Mouse (Mus musculus): ENCODE measurements around the gene Ppcdc. TPM values are rescaled to one million over a fixed set of nuclear protein-coding genes. Genes with fewer than 3 reads are reported as not detected.
"Not testable (repeated sequence)": the region's sequence is repeated elsewhere in the genome, so short reads cannot be mapped to it uniquely, and the experiment has no call there.

The Ppcdc gene
- total RNA-seq, 2 experiments from 2014 or later = 1.3 to 4.3 TPM

DNA sequence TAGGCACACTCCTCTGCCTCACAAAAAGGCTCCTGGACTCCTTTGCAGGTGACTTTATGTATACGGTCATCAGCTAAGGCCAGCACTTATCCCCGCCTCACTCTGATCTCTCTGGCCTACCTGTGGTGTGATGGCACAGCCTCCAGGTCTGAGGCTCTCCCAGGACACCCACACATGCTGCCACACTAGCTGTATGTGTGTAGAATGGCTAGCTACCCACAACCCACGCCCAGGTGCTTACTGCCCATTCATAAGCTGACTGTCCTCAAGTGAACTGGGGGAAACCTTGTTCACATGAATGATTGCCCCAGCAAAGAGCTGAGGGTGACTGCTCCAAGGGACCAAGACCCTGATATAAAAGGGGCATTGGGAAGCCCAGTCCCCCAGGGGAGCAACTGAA, 7.4 kb downstream of the Ppcdc start:
- ATAC-seq (replicated peaks; ENCODE audit: low FRiP score, poor library complexity, severe bottlenecking) = no peak

DNA sequence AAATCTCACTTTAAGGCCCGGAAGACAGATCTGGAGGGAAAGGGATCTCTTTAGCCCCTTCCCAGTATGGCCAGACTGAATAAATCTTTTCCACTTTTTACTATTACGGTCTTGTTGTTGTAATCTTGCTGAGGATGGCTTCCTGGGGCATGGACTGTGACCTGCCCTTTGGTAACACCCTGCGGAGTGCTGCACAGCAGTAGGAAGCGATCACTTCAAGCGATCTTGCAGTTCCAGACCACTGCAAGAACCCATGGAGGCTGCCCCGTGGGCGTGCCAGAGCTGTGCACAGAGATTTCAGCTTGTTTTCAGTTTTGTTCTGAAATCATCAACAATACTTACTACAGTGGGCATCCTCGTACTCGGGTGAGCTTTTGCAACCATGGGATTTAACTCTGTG, 8.7 kb downstream of the Ppcdc start:
- no peak for ATAC-seq (replicated peaks; ENCODE audit: low FRiP score, poor library complexity, severe bottlenecking)

DNA sequence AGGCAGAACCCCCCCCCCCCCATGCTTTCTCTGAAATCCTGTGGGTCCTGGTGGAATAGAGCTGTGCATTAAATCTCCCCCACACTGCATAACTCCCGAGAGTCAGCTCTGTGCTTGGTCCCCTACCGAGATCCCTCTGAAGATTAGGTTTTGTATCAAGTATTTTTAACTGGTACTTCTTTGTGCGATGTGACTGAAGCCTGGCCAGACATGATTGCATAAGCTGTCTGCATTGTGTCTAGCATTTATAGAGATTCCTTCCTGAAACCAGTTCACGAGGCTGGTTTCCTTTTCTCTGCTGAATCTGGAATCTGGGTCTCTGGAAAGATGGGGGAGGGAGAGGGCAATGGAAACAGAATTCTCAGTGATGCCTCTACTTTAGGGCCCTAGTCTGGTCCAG, 11.5 kb downstream of the Ppcdc start:
- no peak for ATAC-seq (replicated peaks; ENCODE audit: low FRiP score, poor library complexity, severe bottlenecking)

DNA sequence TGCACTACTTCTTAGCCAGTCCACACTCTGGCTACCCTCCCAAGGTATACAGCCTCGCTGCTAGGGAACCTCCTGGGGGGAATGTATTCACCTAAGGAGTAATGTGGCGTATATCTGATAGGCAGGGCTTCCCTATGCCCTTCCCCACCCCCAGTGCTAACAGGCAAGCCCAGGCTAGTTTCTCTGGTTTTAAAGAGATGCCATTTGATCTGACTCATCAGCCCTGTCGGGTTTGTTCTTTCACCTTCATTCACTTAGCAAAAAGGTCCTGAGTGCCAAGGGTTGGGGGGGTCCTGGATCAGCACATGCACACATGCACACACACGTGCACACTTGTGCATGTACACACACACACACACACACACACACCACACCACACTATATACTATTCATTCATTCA, 12.0 kb downstream of the Ppcdc start:
- ATAC-seq (replicated peaks; ENCODE audit: low FRiP score, poor library complexity, severe bottlenecking) = no peak

DNA sequence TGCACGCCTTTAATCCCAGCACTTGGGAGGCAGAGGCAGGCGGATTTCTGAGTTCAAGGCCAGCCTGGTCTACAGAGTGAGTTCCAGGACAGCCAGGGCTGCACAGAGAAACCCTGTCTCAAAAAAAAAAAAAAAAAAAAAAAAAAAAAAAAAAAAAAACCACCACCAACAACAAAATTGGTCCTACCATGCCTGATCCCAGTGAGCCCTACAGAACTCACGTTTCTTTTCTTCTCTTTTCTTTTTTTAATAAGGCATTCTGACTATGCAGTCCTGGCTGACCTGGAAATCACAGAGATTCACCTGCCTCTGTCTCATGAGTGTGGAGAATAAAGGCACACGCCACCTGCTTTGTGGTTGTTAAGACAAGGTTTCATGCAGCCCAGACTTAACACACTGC, 12.8 kb downstream of the Ppcdc start:
- not testable (repeated sequence) for ATAC-seq (replicated peaks; ENCODE audit: low FRiP score, poor library complexity, severe bottlenecking)

DNA sequence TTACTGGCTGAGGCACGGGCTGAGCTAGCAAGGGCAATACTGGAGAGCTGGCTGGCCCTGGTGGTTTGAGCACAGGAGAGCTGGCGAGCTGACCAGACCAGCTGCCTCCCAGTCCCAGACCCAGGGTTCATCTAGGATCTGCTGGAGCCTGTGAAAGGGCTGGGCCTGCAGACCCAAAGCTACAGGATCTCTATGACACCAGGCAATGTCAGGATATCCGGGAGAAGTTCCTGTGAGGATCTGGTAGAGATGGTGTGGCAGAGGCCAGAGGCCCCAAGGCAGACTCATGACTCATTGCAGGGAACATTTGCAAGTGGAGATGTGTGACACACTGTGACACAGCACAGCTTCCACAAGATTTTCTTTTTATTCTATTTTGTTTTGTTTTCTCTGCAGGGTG, 14.8 kb downstream of the Ppcdc start:
- ATAC-seq (replicated peaks; ENCODE audit: low FRiP score, poor library complexity, severe bottlenecking) = no peak

DNA sequence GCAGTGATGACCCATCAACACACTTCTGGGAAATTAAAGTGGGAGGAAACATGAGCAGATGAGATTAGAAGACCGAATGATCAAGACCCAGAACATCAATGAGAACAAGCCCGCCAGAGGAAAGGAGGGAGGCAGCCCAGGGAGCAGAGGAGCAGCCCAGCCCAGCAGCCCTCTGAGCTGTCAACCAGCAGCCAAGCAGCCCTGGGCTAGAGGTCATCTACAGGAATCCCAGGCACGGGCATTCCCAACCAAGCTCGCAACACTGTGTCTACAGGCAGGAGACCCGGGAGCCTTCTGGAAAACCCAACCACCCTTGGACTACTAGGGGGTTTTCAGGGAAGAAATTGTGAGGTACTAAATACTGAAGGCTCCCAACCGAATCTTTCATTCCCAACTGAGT, 15.9 kb downstream of the Ppcdc start:
- ATAC-seq (replicated peaks; ENCODE audit: low FRiP score, poor library complexity, severe bottlenecking) = no peak

DNA sequence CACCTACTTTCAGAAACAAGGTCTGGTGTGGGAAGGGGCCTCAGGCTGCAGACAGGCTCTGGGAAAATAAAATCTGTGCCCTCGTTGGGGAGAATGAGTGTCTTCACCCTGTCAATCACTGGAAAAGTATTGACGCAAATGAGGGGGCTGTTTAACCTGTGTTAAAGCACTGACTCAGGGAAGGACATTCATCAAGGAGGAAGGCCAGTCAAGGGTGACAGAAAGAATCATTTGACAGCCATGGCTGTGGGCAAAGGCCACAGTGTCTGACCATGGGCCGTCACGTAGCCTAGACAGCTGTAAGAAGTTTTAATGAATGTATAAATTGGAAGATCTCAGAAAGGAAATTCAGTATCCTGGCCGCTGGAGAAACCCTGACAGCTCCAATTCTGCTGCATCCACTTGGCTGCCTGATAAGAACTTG, 18.2 kb downstream of the Ppcdc start:
- ATAC-seq (replicated peaks; ENCODE audit: low FRiP score, poor library complexity, severe bottlenecking) = no peak

DNA sequence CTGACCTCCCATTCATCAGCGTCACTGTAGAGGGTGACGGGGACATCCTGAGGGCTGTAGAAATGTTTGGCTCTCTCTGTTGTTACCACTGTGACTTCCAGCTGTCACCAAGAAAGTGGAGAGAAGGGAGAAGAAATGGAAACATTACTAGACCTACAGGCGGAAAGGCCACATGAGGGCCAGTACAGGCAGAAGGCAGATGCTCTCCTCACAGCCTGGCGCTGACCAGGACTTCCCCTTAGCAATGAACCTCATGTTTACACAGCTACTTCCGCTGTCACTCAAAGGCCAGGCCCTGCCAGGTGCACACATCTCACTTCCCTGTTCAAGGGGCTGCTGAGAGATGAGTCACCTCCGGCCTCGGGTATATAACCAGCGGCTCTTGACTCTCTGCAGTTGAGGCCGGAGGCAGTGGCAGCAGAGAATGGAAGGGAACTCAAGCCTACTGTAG, 18.8 kb downstream of the Ppcdc start:
- ATAC-seq (replicated peaks; ENCODE audit: low FRiP score, poor library complexity, severe bottlenecking) = no peak

DNA sequence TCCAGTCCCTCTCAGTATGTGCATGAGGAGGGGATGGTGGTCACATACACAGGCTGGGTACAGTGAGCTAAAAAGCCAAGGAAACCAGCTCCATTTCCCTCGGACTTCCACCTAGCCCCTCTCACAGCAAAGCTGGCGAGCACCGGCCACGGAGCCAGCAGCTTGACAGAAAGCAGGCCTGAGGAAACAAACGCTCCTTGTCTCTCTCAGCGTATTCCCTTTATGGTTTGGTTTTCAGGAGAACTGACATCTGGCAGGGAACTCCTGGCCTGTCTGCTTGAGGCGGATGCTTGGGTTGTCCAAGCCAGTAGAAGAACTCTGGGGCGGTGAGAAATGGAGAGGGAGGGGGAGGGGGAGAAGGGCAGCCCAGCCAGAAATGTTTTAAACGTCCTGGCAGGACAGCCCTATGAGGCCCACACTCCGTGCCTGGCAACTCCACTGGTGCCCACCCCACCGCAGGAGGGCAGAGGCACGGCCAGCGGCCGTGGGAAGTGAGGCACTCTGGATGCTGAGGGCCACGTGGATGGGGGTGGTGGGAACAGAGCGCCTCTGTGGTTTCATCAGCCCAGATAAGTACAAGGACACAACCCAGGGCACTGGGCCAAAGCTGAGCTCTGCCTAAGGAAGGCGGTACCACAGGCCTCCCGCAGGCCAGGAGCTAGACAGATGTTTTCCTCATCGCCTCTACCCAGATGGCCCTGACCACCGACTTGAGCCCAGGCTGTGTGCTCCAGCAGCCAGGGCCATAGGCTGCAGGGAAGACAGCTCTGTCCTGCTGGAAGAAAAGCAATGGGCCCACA, 19.4 kb downstream of the Ppcdc start:
- ATAC-seq (replicated peaks; ENCODE audit: low FRiP score, poor library complexity, severe bottlenecking) = peak; percentile 51; the same call in 1 of the 2 replicates

DNA sequence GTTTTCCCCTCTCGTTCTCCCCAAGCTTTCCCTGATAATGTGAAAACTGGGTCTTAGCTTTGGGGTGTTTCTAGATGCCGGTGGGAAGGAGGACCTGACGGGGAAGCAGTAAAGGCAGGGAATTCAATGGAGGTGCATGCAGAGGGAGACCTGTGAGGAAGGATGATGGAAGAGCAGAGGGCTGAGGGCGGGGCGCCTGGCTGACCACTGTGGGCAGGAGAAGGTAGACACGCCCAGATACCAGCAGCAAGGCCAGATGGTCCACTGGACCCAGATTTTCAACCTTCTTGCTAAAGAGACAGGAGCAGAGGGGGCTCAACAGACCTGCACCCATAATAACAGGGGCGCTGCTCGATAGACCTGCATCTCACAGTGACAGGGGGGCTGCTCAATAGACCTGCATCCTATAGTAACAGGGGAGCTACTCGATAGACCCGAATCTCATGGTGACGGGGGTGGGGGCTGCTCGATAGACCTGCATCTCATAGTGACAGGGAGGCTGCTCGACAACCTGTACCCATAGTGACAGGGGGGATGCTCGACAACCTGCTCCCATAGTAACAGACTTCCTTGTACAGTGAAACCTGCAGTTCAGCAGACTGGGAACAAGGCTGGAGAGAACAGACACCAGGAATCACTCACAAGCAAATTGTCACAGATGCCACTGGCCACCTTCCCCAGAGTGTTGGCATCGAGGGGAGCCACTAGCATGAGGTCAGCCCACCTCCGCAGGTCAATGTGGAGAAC, 20.2 kb downstream of the Ppcdc start:
- no peak for ATAC-seq (replicated peaks; ENCODE audit: low FRiP score, poor library complexity, severe bottlenecking)

DNA sequence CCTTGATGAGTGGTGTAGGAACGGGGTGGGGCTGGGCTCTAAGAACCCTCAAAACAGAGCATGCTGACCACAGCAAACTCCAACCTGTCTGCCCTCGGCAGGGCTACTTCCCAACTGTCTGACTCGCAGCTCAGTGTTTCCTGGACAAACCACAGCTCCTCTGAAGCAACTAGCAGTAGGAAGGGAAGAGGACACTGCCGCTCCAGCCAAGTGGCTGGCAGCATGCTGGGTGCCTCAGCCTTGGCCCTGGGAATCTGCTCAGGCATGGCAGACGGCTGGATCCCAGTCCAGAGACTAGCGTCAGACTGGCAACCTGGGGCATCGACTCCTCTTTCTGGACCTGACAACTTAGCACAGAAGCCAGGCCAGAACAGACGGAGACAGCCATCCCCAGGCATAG, 22.6 kb downstream of the Ppcdc start:
- no peak for ATAC-seq (replicated peaks; ENCODE audit: low FRiP score, poor library complexity, severe bottlenecking)

DNA sequence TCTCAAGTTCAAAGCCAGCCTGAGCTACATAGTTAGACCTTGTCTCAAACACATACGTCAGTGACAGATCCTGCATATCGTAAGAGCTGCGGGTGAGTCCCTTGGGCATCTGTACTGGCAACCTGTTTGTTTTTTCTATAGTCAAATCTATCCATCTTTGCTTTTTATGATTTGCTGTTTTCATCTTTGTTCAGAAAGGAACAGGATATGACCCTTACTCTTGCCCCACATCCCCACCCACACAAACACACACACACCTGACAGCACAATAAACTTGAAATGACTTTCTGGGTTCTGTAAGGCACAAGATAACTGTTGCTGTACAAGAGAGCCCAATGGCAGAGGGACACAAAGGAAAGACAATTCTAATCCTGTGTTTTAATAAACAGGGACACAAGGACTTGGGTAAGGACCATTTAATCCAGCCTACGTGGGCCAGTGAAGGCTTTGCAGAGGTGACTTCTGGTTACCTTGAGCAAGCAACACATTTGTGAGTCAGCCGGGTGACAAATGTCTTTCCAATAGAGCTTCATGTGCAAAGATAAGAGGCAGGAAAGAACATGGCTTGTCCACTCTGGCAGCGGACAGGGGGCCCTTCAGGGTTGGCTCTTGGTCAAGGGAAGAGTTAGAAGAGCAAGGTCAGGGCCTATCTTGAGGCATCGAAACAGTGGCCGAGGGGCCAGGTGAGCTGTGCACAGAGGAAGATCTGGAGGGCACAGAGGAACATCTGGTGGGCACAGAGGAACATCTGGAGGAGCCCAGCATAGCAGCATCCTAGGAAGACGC, 32.6 kb downstream of the Ppcdc start:
- ATAC-seq (replicated peaks; ENCODE audit: low FRiP score, poor library complexity, severe bottlenecking) = no peak

DNA sequence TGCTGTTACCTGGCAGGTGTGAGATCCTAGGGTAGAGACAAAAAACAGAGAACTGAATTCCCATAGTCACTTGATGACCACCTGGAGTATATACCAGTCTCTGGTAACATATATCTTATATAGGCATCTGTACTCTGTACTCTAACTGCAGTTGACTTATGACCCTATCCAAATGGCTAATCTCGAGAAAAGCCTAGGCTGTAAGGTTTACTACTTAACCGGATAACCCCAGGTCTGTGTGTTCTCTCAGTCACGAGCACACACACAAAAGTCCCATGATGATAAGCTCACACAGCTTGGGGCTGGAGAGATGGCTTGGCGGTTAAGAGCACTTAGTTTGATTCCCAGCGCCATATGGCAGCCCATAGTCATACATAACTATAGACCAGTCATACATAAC, 33.5 kb downstream of the Ppcdc start:
- no peak for ATAC-seq (replicated peaks; ENCODE audit: low FRiP score, poor library complexity, severe bottlenecking)

DNA sequence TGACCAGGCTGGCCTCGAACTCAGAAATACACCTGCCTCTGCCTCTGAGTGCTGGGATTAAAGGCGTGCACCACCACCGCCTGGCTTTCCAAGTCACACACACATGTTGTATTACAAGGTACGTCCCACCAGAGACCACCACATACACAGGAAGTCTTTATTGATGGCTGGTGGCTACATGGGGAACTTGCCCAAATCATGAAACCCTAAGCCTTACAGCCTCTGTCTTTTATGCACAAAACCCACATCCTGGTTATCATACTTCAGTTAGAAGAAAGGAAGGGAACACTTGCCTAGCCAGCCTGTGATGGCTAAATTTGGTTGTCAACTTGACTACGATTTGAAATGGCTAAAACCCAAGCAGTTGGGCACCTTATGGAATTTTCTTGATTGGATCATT, 35.9 kb downstream of the Ppcdc start:
- ATAC-seq (replicated peaks; ENCODE audit: low FRiP score, poor library complexity, severe bottlenecking) = no peak

DNA sequence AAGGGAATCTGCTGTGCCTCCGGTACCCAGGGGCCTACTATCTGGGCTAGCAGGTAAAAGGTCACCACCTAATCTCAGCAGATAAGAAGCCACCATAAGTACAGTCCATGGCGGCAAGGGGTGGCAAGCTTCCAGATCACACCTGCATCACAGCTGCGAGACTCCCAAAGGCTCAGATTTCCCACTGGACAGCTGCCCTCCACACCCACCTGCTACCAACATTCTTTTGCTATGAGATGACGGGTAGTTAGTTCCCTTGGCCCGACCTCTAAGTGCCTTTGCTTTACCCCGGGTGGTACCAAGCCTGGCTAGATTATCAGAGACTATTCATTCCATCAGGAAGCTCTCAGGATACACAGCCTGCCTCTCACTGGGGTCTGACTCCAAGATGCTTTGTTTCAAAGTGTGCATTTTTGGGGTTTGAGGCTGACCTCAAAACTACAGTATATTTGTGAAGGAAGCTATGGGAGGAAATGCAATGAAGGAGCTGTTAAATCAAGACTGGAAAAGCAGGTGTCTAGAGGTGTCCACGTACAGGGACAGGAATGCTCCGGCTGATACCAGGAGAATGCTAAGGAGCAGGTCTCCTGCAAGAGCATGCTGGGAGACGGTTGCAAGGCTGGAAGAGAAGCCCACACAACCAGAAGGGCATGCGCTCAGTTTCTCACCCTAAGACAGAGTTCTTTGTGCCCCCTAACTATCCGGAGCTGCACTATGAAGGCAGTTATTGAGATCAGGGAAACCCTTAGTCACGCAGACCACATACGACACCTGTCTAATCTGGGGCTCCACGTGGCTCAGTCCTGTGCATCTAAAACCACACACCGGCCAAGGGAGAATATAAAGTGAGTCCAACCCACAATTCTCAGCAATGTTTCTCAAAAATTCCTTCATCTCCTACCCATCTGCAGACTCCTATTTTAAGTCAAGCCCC, 37.3 kb downstream of the Ppcdc start:
- no peak for ATAC-seq (replicated peaks; ENCODE audit: low FRiP score, poor library complexity, severe bottlenecking)

DNA sequence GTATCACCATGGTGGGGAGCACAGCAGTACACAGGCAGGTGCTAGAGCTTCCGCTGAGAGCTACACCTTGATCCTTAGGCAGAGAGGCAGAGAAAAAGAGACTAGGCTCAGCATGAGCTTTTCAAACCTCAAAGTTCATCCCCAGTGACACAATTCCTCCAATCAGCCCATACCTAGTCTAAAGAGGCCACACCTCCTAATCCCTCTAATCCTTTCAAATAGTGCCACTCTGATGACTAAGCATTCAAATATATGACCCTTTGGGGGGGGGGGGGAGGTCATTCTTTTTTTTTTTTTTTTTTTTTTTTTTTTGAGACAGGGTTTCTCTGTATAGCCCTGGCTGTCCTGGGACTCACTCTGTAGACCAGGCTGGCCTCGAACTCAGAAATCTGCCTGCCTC, 41.2 kb downstream of the Ppcdc start:
- no peak for ATAC-seq (replicated peaks; ENCODE audit: low FRiP score, poor library complexity, severe bottlenecking)

DNA sequence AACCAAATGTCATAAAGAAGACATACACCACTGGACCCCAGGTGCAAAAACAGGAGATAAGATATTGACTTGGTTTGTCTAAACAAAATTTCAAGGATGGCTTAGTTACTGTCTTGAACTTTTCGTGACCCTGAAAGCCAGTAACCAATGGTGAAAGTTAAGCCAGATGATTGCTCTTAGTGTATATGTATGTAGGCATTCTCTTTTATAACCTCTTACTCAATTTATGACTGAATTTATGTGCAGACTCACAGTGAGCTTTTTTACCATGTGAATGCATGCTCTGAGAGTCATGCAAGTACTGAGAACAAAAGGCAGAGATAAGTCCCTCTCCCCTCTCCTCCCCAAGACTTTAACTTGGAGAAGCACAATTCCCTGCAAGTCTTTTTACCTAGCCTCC, 47.0 kb downstream of the Ppcdc start:
- no peak for ATAC-seq (replicated peaks; ENCODE audit: low FRiP score, poor library complexity, severe bottlenecking)

DNA sequence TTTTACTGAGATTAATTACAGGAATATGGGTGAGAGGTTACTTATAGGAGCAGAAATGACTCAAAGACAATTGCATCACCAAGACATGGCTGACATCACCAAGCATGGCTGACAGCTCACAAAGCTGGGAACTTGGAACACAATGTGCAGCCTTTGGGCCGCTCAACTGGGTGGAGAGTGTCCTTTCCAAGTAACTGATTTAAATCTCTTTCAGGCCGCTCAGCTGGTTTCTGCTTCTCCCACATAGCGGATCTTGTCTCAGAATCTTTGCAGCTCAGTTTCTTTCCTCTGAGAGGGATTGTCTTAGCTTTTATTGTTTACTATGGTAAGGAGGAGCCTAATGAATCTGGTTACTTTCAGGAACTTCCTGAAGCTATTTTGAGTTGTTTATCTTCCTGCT, 49.1 kb downstream of the Ppcdc start:
- ATAC-seq (replicated peaks; ENCODE audit: low FRiP score, poor library complexity, severe bottlenecking) = no peak

DNA sequence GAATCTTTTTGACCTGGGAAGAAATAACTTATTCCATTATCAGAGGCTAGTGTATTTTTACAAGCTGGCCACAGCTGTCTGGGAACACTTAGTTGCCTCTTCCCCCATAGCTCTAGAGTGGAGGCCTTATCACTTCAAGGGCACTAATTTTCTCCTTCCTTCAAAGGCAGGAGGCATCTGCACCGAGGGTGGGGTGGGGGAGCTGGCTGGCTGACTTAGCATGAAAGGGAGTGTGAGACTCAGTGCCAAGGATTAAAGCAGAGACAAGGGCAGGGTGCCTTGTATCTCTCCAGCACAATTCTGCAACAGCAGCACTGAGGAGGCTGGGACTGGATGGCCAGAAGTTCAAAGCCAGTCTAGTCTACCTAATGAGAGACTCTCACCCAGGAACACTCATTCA, 50.8 kb downstream of the Ppcdc start:
- ATAC-seq (replicated peaks; ENCODE audit: low FRiP score, poor library complexity, severe bottlenecking) = no peak
